Comparison of ENCODE assay signal across 8 mouse cellular contexts in the genomic region with DNA sequence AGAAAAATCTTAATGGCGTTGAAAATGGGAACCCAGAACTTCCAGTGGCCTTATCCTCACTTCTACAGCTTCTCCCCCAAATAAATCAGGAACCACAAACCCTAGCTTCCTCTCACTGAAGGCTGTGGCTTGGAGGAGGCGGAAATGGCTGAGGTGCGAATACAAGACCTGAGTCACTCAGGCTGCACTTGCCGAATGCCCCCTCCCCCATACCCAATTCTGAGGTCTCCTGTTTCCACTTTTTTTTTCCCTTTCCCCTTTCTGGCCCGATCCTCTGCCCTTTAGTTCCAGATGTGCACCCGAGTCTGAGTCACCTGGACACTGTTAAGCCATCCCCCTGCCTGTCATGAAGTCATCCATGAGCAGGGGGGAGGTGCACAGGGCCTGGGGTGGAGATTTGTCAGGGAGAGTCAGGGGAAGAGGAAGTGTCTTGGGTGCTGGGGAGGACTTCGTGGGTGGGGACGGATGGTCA. TPM values are rescaled to one million over a fixed set of nuclear protein-coding genes. Genes with fewer than 3 reads are reported as not detected.
DNase-seq lines count a peak whose midpoint lies in the region; ATAC-seq lines count a peak whose summit lies in the region.

A gene (plus strand): TSS at position 437 of the 472 bp plus-strand sequence.

- peaks cover 19% of the 10 kb centered on the region for H3K27me3 ChIP-seq in heart, embryonic 12.5 days (replicated peaks)
- peaks cover 51% of the 10 kb centered on the region for H3K27me3 ChIP-seq in midbrain, embryonic 10.5 days (ENCODE audit: low read depth, poor library complexity, severe bottlenecking)

- no peak for ATAC-seq in heart, embryonic 12.5 days (ENCODE audit: insufficient number of reproducible peaks, low FRiP score)
- ATAC-seq in inflammation-experienced regulatory T-cells, adult 6 months: peak; percentile 56

- WGBS in heart, embryonic 12.5 days: 63% methylated on average over 8 of the region's 8 CpGs
- WGBS in midbrain, embryonic 10.5 days: 83% methylated on average over 8 of the region's 8 CpGs

- peak within 1 kb of the TSS; percentile 87 for H3K4me2 ChIP-seq in heart, embryonic 12.5 days

- H3K27ac ChIP-seq in heart, embryonic 12.5 days (ENCODE audit: poor library complexity, severe bottlenecking): no peak within 1 kb of the TSS
- peak within 1 kb of the TSS; percentile 93 for H3K27ac ChIP-seq in midbrain, embryonic 10.5 days (replicated peaks)

- 0 out of 2 replicates have a peak within 1 kb of the TSS, but pooled peaks have one; percentile 59 for H3K4me3 ChIP-seq in heart, embryonic 12.5 days
- peak within 1 kb of the TSS; percentile 73 for H3K4me3 ChIP-seq in midbrain, embryonic 10.5 days

- peaks cover 10% of the 10 kb centered on the region for H3K4me1 ChIP-seq in heart, embryonic 12.5 days (replicated peaks)
- peaks cover 30% of the 10 kb centered on the region for H3K4me1 ChIP-seq in midbrain, embryonic 10.5 days

- no peak within 1 kb of the TSS for H3K9ac ChIP-seq in heart, embryonic 12.5 days

- no peaks in the 10 kb centered on the region for H3K9me3 ChIP-seq in heart, embryonic 12.5 days (replicated peaks)
- H3K9me3 ChIP-seq in midbrain, embryonic 10.5 days (replicated peaks): no peaks in the 10 kb centered on the region

- no peaks in the 10 kb centered on the region for H3K36me3 ChIP-seq in heart, embryonic 12.5 days
- 0 out of 2 replicates have a peak, but pooled peaks cover 4% of the 10 kb centered on the region for H3K36me3 ChIP-seq in midbrain, embryonic 10.5 days

- no peak for DNase-seq in heart, adult 8-10 months (ENCODE audit: low spot score)
- DNase-seq in c-Kit-positive CD71-negative TER-119-negative erythroid progenitor cells, embryonic 14.5 days (ENCODE audit: low read depth): peak; percentile 65
- no peak for DNase-seq in midbrain, embryonic 10.5 days (ENCODE audit: low spot score)
- peak; percentile 61 for DNase-seq in thymus, postnatal 25 days
- no peak for DNase-seq in gastrocnemius, postnatal 4 days (ENCODE audit: low spot score in 2 of 2)
- no peak for DNase-seq in right cerebral cortex, adult 18-20 months

RNA-seq across cellular contexts. Expression of the gene that starts here (rescaled TPM):
- 0.27 and 0.40 TPM in 2 replicates for polyA plus RNA-seq in heart, embryonic 12.5 days (2016; fragmentation: Nextera tagmentation; extraction: Ambion mirVana)
- 1 to 10 TPM in 2 of 4 experiments, under 1 TPM in 2; 0.44 to 1.9 (median 0.75) TPM for total RNA-seq in heart, adult 8-10 months (2022)
- 1 to 10 TPM in 1 of 3 experiments, under 1 TPM in 1, not detected in 1; 0.23 to 2.3 TPM for polyA plus RNA-seq in inflammation-experienced regulatory T-cells, adult 6 months (2017; shearing (Covaris generic))
- polyA plus RNA-seq in midbrain, embryonic 10.5 days (2016; fragmentation: Nextera tagmentation; extraction: Ambion mirVana): 0.41 and 0.58 TPM in 2 replicates
- 1 to 10 TPM in 1 of 2 experiments, under 1 TPM in 1; 0.83 to 1.4 TPM for total RNA-seq in gastrocnemius, postnatal 4 days (2021)

Comparison
In these comparisons a context has a peak if more than half of its experiments do, and no peak if none do; other contexts are left out.
1. DNase-seq: peak in c-Kit-positive CD71-negative TER-119-negative erythroid progenitor cells, embryonic 14.5 days (single experiment) and thymus, postnatal 25 days (single experiment); none in heart, adult 8-10 months (single experiment), midbrain, embryonic 10.5 days (single experiment), gastrocnemius, postnatal 4 days (0 of 2) and right cerebral cortex, adult 18-20 months (single experiment).